Mouse (Mus musculus): ENCODE measurements around the gene Errfi1.
"Not testable (repeated sequence)": the region's sequence is repeated elsewhere in the genome, so short reads cannot be mapped to it uniquely, and the experiment has no call there.

Gene Errfi1

GRCm38 (mm10) chr4:150849964-150850363 is 3.8 kb upstream of the Errfi1 start:
- no peak for DNase-seq

DNA sequence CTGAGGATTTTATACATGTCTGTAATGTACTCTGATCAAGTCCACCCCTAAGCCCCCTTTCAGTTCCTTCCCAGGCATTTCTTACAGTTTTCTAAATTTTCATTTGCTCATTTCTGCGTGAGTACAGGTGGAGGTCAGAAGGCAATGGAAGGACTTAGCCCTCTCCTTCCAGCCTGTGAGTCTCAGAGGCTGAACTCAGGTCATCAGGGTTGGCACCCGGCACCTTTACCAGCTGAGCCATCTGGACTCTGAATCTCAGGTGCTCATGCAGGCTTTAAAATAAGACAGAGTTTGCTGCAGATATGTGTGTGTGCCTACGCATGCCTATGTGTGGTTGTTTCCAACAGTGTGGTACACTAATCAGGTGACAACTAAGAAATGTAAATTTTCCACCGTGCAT is 2.8 kb upstream of the Errfi1 start:
- no peak for DNase-seq

DNA sequence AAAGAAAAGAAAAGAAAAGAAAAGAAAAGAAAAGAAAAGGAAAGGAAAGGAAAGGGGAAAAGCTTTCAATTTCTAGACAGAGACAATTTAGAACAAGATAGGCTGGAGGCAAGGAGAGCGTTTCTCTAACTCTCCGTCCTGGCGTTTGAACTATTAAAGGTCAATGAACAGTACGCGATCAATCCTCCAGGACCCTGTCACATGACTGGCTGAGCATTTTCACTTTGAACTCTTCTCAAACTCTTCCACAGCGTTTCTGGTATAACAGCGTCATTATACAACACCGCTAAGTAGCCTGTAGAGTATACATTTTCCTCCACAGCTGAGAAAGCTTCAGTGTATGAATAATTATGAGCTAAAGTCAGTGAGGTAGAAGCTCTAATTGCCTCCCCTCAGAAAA is 1.7 kb upstream of the Errfi1 start:
- DNase-seq: no peak

GRCm38 (mm10) chr4:150852479-150852878 is 1.2 kb upstream of the Errfi1 start:
- DNase-seq: no peak

DNA sequence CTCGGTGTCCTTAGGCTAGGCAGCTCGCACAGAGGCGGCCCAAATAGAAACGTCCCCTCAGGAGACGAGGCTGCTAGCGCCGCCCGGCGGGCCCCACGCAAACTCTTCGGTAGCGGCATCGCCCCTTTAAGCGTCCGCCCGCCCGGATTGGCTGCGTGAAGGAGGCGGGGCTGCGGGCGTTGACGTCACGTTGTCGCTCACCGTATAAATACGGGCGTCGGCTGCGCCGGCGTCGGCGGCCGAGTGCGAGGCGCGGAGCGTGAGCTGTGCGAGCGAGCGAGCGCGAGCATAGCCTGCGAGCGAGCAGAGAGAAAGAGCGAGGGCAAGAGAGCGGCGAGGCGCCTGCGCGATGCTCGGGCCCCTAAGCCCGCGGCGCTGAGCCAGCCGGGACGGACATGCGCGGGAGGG is 1.1 kb downstream of the Errfi1 start:
- DNase-seq: peak; percentile 98

DNA sequence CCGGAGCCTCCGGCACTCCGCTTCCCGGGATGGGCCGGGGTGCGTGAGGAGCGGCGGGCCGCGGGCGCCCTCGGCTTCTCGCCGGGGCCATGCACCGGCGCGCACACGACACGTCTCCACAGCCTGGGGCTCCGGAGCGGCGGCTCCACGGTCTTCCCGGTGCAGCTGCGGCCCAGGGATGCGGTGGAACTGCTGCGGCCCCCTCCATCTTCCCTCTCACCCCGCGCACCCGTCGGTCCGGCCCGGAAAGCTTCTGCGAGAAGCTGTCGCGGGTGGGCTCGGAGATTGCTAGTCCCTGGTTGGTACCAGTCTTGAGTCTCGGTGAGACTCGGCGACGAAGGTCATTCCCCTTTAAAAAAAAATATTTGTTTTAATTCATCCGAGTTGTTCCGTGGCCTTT is 1.6 kb downstream of the Errfi1 start:
- no peak for DNase-seq

GRCm38 (mm10) chr4:150860526-150860925 is 6.8 kb downstream of the Errfi1 start:
- DNase-seq: no peak

DNA sequence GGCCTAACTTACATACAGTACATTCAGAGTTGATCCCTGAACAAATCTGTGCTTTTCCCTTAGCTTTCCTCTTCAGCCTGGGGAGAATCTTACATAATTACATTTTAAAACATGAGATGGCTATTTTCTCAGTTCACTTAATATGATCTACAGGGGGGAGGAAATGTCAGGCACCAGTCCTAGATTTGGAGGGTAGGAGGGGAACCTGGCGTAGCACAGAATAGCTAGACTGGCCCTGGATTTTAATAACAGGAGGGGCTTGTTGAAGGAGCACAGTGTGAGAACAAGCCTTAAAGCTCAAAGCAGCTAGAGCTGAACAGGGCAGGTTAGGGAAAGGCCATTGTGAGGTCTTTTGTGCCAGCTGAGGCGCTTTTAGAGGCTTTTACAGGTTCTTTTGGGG is 7.4 kb downstream of the Errfi1 start:
- no peak for DNase-seq

- DNase-seq: no peak
These were observed 9.1 kb downstream of the Errfi1 start for GRCm38 (mm10) chr4:150862626-150863375.

DNA sequence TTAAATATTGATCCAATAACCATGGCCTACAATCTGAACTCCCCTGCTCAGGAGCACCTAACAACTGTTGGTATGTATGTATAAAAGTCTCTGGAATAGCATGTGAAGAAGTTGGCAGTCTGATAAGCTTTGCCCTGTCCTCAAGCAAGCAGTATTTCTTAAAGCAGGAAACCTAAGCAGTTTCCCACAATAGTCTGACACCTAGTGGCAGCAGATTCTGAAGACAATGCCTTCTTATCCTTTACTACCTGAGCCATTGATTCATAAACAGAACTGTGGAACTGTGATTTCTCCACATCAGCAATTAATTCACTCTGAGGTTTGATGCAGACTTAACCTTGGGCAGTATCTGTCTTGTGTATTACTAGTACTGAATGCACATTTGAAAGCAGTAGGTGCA is 11.7 kb downstream of the Errfi1 start:
- DNase-seq: no peak

DNA sequence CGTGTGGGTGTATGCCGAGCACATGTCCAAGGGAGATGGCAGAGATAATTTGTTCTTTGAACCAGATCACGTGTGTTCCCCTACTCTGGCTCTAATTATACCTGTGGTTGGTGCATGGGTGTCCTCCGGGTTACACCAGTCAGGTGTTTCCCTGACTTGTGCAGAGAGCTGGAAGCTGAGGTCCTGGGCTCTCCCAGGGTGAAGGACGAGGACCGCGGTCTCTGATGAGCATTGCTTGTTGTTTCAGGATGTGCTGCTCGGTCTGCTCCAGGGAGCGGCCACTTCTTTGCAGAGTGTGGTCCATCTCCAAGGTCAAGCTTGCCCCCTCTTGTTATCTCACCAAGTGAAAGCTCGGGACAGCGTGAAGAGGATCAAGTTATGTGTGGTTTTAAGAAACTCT is 12.3 kb downstream of the Errfi1 start:
- no peak for DNase-seq

- DNase-seq: no peak
These were observed 12.8 kb downstream of the Errfi1 start for GRCm38 (mm10) chr4:150866494-150866893.

GRCm38 (mm10) chr4:150868161-150868560 is 14.4 kb downstream of the Errfi1 start:
- DNase-seq: no peak

DNA sequence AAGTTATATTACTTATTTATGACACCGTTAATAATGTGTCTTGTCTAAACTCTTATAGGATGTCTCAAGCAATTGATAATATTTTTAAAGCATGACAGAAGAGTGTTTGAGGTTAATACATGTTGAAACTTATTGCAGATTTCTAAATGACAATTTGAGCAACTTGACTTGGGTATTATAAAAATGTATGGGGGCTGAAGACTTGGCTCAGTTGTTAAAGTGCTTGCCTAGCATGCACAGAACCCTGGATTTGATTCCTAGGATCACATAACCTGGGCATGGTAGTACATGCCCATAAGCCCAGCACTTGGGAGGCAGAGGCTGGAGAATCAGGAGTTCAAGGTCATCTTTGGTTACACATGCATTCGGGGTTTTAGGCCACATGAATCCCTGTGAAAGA is 15.1 kb downstream of the Errfi1 start:
- DNase-seq: no peak

GRCm38 (mm10) chr4:150869276-150870197 is 15.8 kb downstream of the Errfi1 start:
- no peak for DNase-seq

DNA sequence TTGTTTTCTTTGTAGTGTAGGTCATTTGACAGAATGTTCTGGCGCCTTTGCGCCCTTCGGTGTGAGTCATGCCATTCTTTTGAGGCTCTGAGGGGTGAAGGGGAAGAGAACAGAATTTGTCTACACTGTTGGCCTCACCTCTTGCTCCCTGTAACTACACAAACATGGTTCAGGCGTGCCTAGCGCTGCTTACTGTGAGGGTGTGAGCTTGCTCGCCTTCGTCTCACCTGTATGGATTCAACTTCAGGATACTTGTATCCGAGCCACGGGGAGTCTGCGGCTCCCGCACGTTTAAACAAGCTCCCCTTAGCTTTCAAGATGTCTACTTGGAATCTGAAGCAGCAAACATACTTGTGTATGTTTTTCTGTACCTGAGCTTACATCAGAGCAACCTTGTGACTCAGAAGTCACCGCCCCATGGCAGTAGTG is 17.3 kb downstream of the Errfi1 start:
- DNase-seq: no peak

- DNase-seq: peak; percentile 48
These were observed 17.8 kb downstream of the Errfi1 start for GRCm38 (mm10) chr4:150871392-150872138.

GRCm38 (mm10) chr4:150872139-150872651 is 18.5 kb downstream of the Errfi1 start:
- DNase-seq: peak; percentile 35

DNA sequence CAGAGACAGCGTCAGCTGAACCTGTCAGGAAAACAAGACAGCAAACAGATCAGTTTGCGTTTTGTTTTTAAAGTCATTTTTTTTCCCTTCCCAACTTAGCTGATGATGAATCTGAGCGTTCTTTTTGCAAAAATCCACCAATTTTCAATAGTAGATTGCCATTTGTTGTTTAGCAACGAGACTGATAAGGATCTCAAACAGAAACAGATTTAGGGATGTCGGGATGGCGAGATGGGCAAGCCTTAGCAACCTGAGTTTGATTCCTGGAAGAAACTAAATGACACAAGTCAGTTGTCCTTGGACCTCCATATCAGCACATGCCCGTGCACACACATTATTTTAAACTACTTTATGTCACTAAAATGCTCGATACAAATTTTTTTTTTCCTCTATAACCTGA is 19.0 kb downstream of the Errfi1 start:
- DNase-seq: no peak

GRCm38 (mm10) chr4:150874416-150874815 is 20.7 kb downstream of the Errfi1 start:
- not testable (repeated sequence) for DNase-seq

- DNase-seq: no peak
These were observed 21.7 kb downstream of the Errfi1 start for GRCm38 (mm10) chr4:150875393-150875792.

- no peak for DNase-seq
These were observed 25.9 kb downstream of the Errfi1 start for GRCm38 (mm10) chr4:150879631-150880030.

DNA sequence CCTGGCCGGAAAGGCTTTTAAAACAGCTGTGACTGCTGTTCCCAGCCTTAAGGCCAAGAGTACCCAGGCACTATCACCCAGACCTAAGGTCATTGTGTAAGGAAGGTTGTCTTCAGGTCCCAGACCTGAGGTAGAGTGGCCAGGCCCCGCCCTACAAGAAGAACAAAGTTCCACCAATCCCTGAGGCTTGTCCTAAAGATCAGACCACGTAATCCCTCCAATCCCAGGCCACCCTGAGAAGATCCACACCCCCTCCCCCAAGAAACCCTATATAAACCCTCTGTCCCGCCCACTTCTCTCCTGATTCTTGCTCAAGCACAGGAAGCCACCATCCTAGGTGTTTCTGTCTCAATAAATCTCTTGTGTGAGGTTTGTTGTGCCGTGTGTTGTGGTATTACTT is 26.6 kb downstream of the Errfi1 start:
- DNase-seq: no peak

Data from embryo, embryonic 11 days (tissue).